Mouse (Mus musculus): Measurements from ENCODE around the gene Olfr1299. TPM values are rescaled to one million over a fixed set of nuclear protein-coding genes. Genes with fewer than 3 reads are reported as not detected.

Gene Olfr1299
- polyA plus RNA-seq (2012; rRNA removed; ENCODE audit: low replicate concordance) = not detected in 2 replicates

GRCm38 (mm10) chr2:111661119-111661518 lies at the start of gene Olfr1299:
Gene Olfr1299, plus strand, starts transcription at chr2:111661419.

GRCm38 (mm10) chr2:111626397-111626796 lies 34.8 kb upstream of the Olfr1299 start, which contains the start of gene Olfr1297:
Gene Olfr1297, minus strand, starts transcription at chr2:111626497.

GRCm38 (mm10) chr2:111649101-111649500 lies 12.1 kb upstream of the Olfr1299 start, which contains the start of gene Olfr1298:
Gene Olfr1298, minus strand, starts transcription at chr2:111649201.

Other genes with a start within 250 kb of the Olfr1299 start
- not detected in 2 replicates for gene Olfr1286, start 238.3 kb upstream of the Olfr1299 start, polyA plus RNA-seq (2012; rRNA removed; ENCODE audit: low replicate concordance)
- gene Olfr1287, start 212.3 kb upstream of the Olfr1299 start, polyA plus RNA-seq (2012; rRNA removed; ENCODE audit: low replicate concordance) = not detected in 2 replicates
- not detected in 2 replicates for gene Olfr1288, start 187.3 kb upstream of the Olfr1299 start, polyA plus RNA-seq (2012; rRNA removed; ENCODE audit: low replicate concordance)
- not detected in 2 replicates for gene Olfr1289, start 180.6 kb upstream of the Olfr1299 start, polyA plus RNA-seq (2012; rRNA removed; ENCODE audit: low replicate concordance)
- not detected in 2 replicates for gene Olfr1290, start 167.6 kb upstream of the Olfr1299 start, polyA plus RNA-seq (2012; rRNA removed; ENCODE audit: low replicate concordance)
- not detected in 2 replicates for gene Olfr1291-ps1, start 164.2 kb upstream of the Olfr1299 start, polyA plus RNA-seq (2012; rRNA removed; ENCODE audit: low replicate concordance)
- not detected in 2 replicates for gene Olfr1293-ps, start 136.2 kb upstream of the Olfr1299 start, polyA plus RNA-seq (2012; rRNA removed; ENCODE audit: low replicate concordance)
- not detected in 2 replicates for gene Olfr1294, start 121.1 kb upstream of the Olfr1299 start, polyA plus RNA-seq (2012; rRNA removed; ENCODE audit: low replicate concordance)
- not detected in 2 replicates for gene Olfr1295, start 91.7 kb upstream of the Olfr1299 start, polyA plus RNA-seq (2012; rRNA removed; ENCODE audit: low replicate concordance)
- not detected in 2 replicates for gene Olfr1297, start 34.9 kb upstream of the Olfr1299 start, polyA plus RNA-seq (2012; rRNA removed; ENCODE audit: low replicate concordance)
- gene Olfr1298, start 12.2 kb upstream of the Olfr1299 start, polyA plus RNA-seq (2012; rRNA removed; ENCODE audit: low replicate concordance) = not detected in 2 replicates
- not detected in 2 replicates for gene Olfr1301, start 89.6 kb downstream of the Olfr1299 start, polyA plus RNA-seq (2012; rRNA removed; ENCODE audit: low replicate concordance)
- not detected in 2 replicates for gene Olfr1302, start 116.0 kb downstream of the Olfr1299 start, polyA plus RNA-seq (2012; rRNA removed; ENCODE audit: low replicate concordance)
- not detected in 2 replicates for gene Olfr1303, start 158.9 kb downstream of the Olfr1299 start, polyA plus RNA-seq (2012; rRNA removed; ENCODE audit: low replicate concordance)
- gene Olfr1305, start 215.7 kb downstream of the Olfr1299 start, polyA plus RNA-seq (2012; rRNA removed; ENCODE audit: low replicate concordance) = not detected in 2 replicates